Mouse (Mus musculus) forebrain, postnatal 0 days (tissue): ENCODE results near the gene Iglon5. TPM values are rescaled to one million over a fixed set of nuclear protein-coding genes. Genes with fewer than 3 reads are reported as not detected.

Experiments
- ATAC-seq: fragments of 200-750 bp; cut with Nextera tagmentation; 2 replicates; pipeline ENCODE4 v1.8.0; 2017; ENCODE audit warnings: mild to moderate bottlenecking, moderate library complexity
- DNase-seq: peaks from one replicate; pipeline ENCODE4 v3.0.0-alpha.2; 2015
- H3K27ac ChIP-seq: fragments of 300-500 bp; sonication (generic); 2 replicates; pipeline ENCODE4 v1.5.1; 2014; ENCODE audit warnings: low read depth, mild to moderate bottlenecking, antibody characterized with exemption, low read length, moderate library complexity, mixed read lengths
- H3K27me3 ChIP-seq: fragments of 300-500 bp; sonication (generic); 2 replicates; pipeline ENCODE4 v1.6.1; 2014; ENCODE audit warnings: mild to moderate bottlenecking, low read length, mixed read lengths; ENCODE audit not compliant: insufficient read depth
- H3K36me3 ChIP-seq: fragments of 300-500 bp; sonication (generic); 2 replicates; pipeline ENCODE4 v1.6.1; 2014; ENCODE audit warnings: mild to moderate bottlenecking, moderate library complexity; ENCODE audit not compliant: insufficient read depth
- H3K4me1 ChIP-seq: fragments of 300-500 bp; sonication (generic); 2 replicates; pipeline ENCODE4 v1.6.1; 2014; ENCODE audit warnings: antibody characterized with exemption; ENCODE audit not compliant: insufficient read depth
- H3K4me2 ChIP-seq: fragments of 300-500 bp; sonication (generic); 2 replicates; pipeline ENCODE4 v1.6.1; 2014; ENCODE audit warnings: low read depth, mild to moderate bottlenecking, moderate library complexity
- H3K4me3 ChIP-seq: fragments of 300-500 bp; sonication (generic); 2 replicates; pipeline ENCODE4 v1.5.1; 2014; ENCODE audit warnings: low read depth, low read length, mixed read lengths
- H3K9ac ChIP-seq: fragments of 300-500 bp; sonication (generic); 2 replicates; pipeline ENCODE4 v1.6.1; 2014; ENCODE audit warnings: mild to moderate bottlenecking
- H3K9me3 ChIP-seq: fragments of 300-500 bp; sonication (generic); 2 replicates; pipeline ENCODE4 v1.6.1; 2016; ENCODE audit warnings: low read length
- CTCF ChIP-seq: sonication (generic); IDR thresholded peaks from 2 replicates; pipeline ENCODE4 v1.5.1; 2016; ENCODE audit warnings: antibody characterized with exemption, control low read depth, low read depth
- WGBS: fragments of 180-500 bp; shearing (Covaris S2); extraction: QIAGEN DNeasy Blood & Tissue Kit; methylation state at CpG from one replicate; pipeline ENCODE4 v1.1.7; 2014; 5-methylcytosine and 5-hydroxymethylcytosine counted together
- microRNA-seq, 2 experiments: library from miRNA; unstranded; fragments of <30 nt; microRNA quantifications; one replicate each; pipeline ENCODE4; 2016
- polyA plus RNA-seq: library from polyadenylated mRNA; unstranded; fragments of >200 nt; fragmentation: Nextera tagmentation; extraction: Ambion mirVana; gene quantifications from 2 replicates; pipeline ENCODE4 v1.2.1, GENCODE M21; 2015
- total RNA-seq: library from RNA; depleted of rRNA; stranded (reverse); fragments of >200 nt; gene quantifications from 2 replicates; pipeline ENCODE4 v1.2.3, GENCODE M21; 2014; rRNA removed

The Iglon5 gene
- total and polyA plus RNA-seq, 2 experiments from 2014 or later: 4.4 to 24.9 TPM

- no peak for TF ChIP-seq CTCF
- H3K4me2 ChIP-seq: no peak within 1 kb of the TSS
- H3K27ac ChIP-seq: no peak within 1 kb of the TSS
- H3K4me1 ChIP-seq: no peaks in the 10 kb centered on the region
- ATAC-seq (no peak), DNase-seq (no peak)
- no peak within 1 kb of the TSS for H3K4me3 ChIP-seq
- H3K9ac ChIP-seq: no peak within 1 kb of the TSS
- no peaks in the 10 kb centered on the region for H3K27me3 ChIP-seq
- H3K36me3 ChIP-seq: no peaks in the 10 kb centered on the region
- 87% methylated on average over 8 of the region's 8 CpGs for WGBS
- no peaks in the 10 kb centered on the region for H3K9me3 ChIP-seq
Observed at GRCm38 (mm10) chr7:43427406-43427805, 62.5 kb downstream of the Iglon5 start, which contains the start of gene Lim2. Gene Lim2, plus strand, starts transcription at chr7:43427670.

- no peak overlapping the region for H3K9ac ChIP-seq
- TF ChIP-seq CTCF: no peak
- no peak overlapping the region for H3K4me3 ChIP-seq
- H3K27me3 ChIP-seq: no peaks in the 10 kb centered on the region
- no peak overlapping the region for H3K27ac ChIP-seq
- H3K4me1 ChIP-seq: no peaks in the 10 kb centered on the region
- no peak for DNase-seq
- no peaks in the 10 kb centered on the region for H3K36me3 ChIP-seq
- WGBS: 63% methylated on average over 3 of the region's 3 CpGs
- no peaks in the 10 kb centered on the region for H3K9me3 ChIP-seq
- no peak for ATAC-seq
- H3K4me2 ChIP-seq: no peak overlapping the region
Observed at GRCm38 (mm10) chr7:43423991-43424625, 65.8 kb downstream of the Iglon5 start.

GRCm38 (mm10) chr7:43422995-43423617 lies 66.8 kb downstream of the Iglon5 start:
- peak; percentile 85 for TF ChIP-seq CTCF
- Histone ChIP-seq H3K4me1 (no peaks in the 10 kb centered on the region), H3K4me3 (no peak overlapping the region), H3K27me3 (no peaks in the 10 kb centered on the region), H3K9me3 (no peaks in the 10 kb centered on the region), H3K4me2 (0 out of 2 replicates have a peak overlapping the region, but pooled peaks have one; percentile 15), H3K9ac (no peak overlapping the region), H3K36me3 (no peaks in the 10 kb centered on the region), H3K27ac (no peak overlapping the region)
- WGBS: 13% methylated on average over 11 of the region's 11 CpGs
- peak; percentile 76 for DNase-seq
- ATAC-seq: peak; percentile 97

Small RNAs within 50 kb of the gene (microRNA-seq; reads per million reads assigned to microRNA genes)
- 0.39 to 0.49 reads per million in 2 experiments for gene Mir7051

Other genes with a start within 250 kb of the Iglon5 start
- gene Zfp715, start 176.8 kb downstream of the Iglon5 start, total RNA-seq: 35.5 and 35.9 TPM in 2 replicates
- gene Zfp715, start 176.8 kb downstream of the Iglon5 start, polyA plus RNA-seq: 14.5 and 17.3 TPM in 2 replicates
- gene Siglecf, start 138.7 kb downstream of the Iglon5 start, total RNA-seq: 0.08 TPM in 1 of 2 replicates, not detected in the other
- 0.16 and 0.25 TPM in 2 replicates for gene Siglecf, start 138.7 kb downstream of the Iglon5 start, polyA plus RNA-seq
- gene Siglecg, start 81.9 kb downstream of the Iglon5 start, total RNA-seq: not detected in 2 replicates
- gene Siglecg, start 81.9 kb downstream of the Iglon5 start, polyA plus RNA-seq: 0.09 TPM in 1 of 2 replicates, not detected in the other
- gene Lim2, start 62.4 kb downstream of the Iglon5 start, total RNA-seq: not detected in 2 replicates
- not detected in 2 replicates for gene Lim2, start 62.4 kb downstream of the Iglon5 start, polyA plus RNA-seq
- gene Nkg7, start 53.0 kb downstream of the Iglon5 start, total RNA-seq: not detected in 2 replicates
- not detected in 2 replicates for gene Nkg7, start 53.0 kb downstream of the Iglon5 start, polyA plus RNA-seq
- not detected in 2 replicates for gene Cldnd2, start 49.3 kb downstream of the Iglon5 start, total RNA-seq
- not detected in 2 replicates for gene Cldnd2, start 49.3 kb downstream of the Iglon5 start, polyA plus RNA-seq
- gene Etfb, start 46.0 kb downstream of the Iglon5 start, total RNA-seq: 38.2 and 46.1 TPM in 2 replicates
- gene Etfb, start 46.0 kb downstream of the Iglon5 start, polyA plus RNA-seq: 101 and 117 TPM in 2 replicates
- gene Gm45233, start 45.9 kb downstream of the Iglon5 start, total RNA-seq: 0.31 and 3.7 TPM in 2 replicates
- gene Gm45233, start 45.9 kb downstream of the Iglon5 start, polyA plus RNA-seq: 0.30 TPM in 1 of 2 replicates, not detected in the other
- gene Vsig10l, start 26.9 kb downstream of the Iglon5 start, total RNA-seq: 4.2 and 16.9 TPM in 2 replicates
- gene Vsig10l, start 26.9 kb downstream of the Iglon5 start, polyA plus RNA-seq: 8.1 and 13.8 TPM in 2 replicates
- gene 4931406B18Rik, start 15.9 kb upstream of the Iglon5 start, total RNA-seq: not detected in 2 replicates
- not detected in 2 replicates for gene 4931406B18Rik, start 15.9 kb upstream of the Iglon5 start, polyA plus RNA-seq
- 0.77 and 1.0 TPM in 2 replicates for gene Cd33, start 54.4 kb upstream of the Iglon5 start, total RNA-seq
- 1.2 and 1.7 TPM in 2 replicates for gene Cd33, start 54.4 kb upstream of the Iglon5 start, polyA plus RNA-seq
- 12.4 and 12.6 TPM in 2 replicates for gene Zfp658, start 72.2 kb upstream of the Iglon5 start, total RNA-seq
- gene Zfp658, start 72.2 kb upstream of the Iglon5 start, polyA plus RNA-seq: 1.6 and 3.1 TPM in 2 replicates
- gene Zfp719, start 89.5 kb upstream of the Iglon5 start, total RNA-seq: 20.2 and 22.5 TPM in 2 replicates
- gene Zfp719, start 89.5 kb upstream of the Iglon5 start, polyA plus RNA-seq: 3.2 and 5.8 TPM in 2 replicates
- gene Zfp819, start 117.1 kb upstream of the Iglon5 start, total RNA-seq: 0.33 and 0.85 TPM in 2 replicates
- 0.23 TPM in 2 replicates for gene Zfp819, start 117.1 kb upstream of the Iglon5 start, polyA plus RNA-seq
- 0.15 TPM in 1 of 2 replicates, not detected in the other for gene Ceacam18, start 144.6 kb upstream of the Iglon5 start, total RNA-seq
- gene Ceacam18, start 144.6 kb upstream of the Iglon5 start, polyA plus RNA-seq: not detected in 2 replicates
- 1.2 TPM in 1 of 2 replicates, not detected in the other for gene Siglece, start 170.1 kb upstream of the Iglon5 start, total RNA-seq
- gene Siglece, start 170.1 kb upstream of the Iglon5 start, polyA plus RNA-seq: 0.31 and 0.64 TPM in 2 replicates
- gene Ctu1, start 181.9 kb upstream of the Iglon5 start, total RNA-seq: 36.9 and 40.3 TPM in 2 replicates
- gene Ctu1, start 181.9 kb upstream of the Iglon5 start, polyA plus RNA-seq: 22.5 and 22.9 TPM in 2 replicates
- gene Klk14, start 200.3 kb upstream of the Iglon5 start, total RNA-seq: not detected in 2 replicates
- not detected in 2 replicates for gene Klk14, start 200.3 kb upstream of the Iglon5 start, polyA plus RNA-seq
- not detected in 2 replicates for gene Klk13, start 222.5 kb upstream of the Iglon5 start, total RNA-seq
- gene Klk13, start 222.5 kb upstream of the Iglon5 start, polyA plus RNA-seq: 0.11 TPM in 1 of 2 replicates, not detected in the other